Mouse (Mus musculus) embryonic facial prominence, embryonic 14.5 days (tissue): ENCODE data around the gene Frmd4a. TPM values are rescaled to one million over a fixed set of nuclear protein-coding genes. Genes with fewer than 3 reads are reported as not detected.

ENCODE experiments used
- ATAC-seq: fragments of 200-750 bp; cut with Nextera tagmentation; 2 replicates; pipeline ENCODE4 v1.8.0; 2017; ENCODE audit warnings: low read depth, moderate number of reproducible peaks, moderate TSS enrichment
- DNase-seq: peaks from one replicate; pipeline ENCODE4 v3.0.0-alpha.2; 2015; ENCODE audit warnings: low spot score
- H3K27ac ChIP-seq: fragments of 300-500 bp; sonication (generic); replicated peaks from 2 replicates; pipeline ENCODE4 v1.5.1; 2014; ENCODE audit warnings: low read depth, mild to moderate bottlenecking, low read length, moderate library complexity
- H3K27me3 ChIP-seq: fragments of 300-500 bp; sonication (generic); replicated peaks from 2 replicates; pipeline ENCODE4 v1.6.1; 2014; ENCODE audit warnings: low read length; ENCODE audit not compliant: control insufficient read depth, insufficient read depth
- H3K36me3 ChIP-seq: fragments of 300-500 bp; sonication (generic); 2 replicates; pipeline ENCODE4 v1.6.1; 2014; ENCODE audit warnings: low read length, mixed read lengths; ENCODE audit not compliant: control insufficient read depth, insufficient read depth
- H3K4me1 ChIP-seq: fragments of 300-500 bp; sonication (generic); 2 replicates; pipeline ENCODE4 v1.6.1; 2014; ENCODE audit warnings: antibody characterized with exemption, low read length; ENCODE audit not compliant: control insufficient read depth, insufficient read depth
- H3K4me2 ChIP-seq: fragments of 300-500 bp; sonication (generic); 2 replicates; pipeline ENCODE4 v1.6.1; 2014; ENCODE audit warnings: low read depth, mild to moderate bottlenecking, low read length, moderate library complexity, mixed read lengths
- H3K4me3 ChIP-seq: fragments of 300-500 bp; sonication (generic); 2 replicates; pipeline ENCODE4 v1.5.1; 2014; ENCODE audit warnings: low read depth, mild to moderate bottlenecking, low read length
- H3K9ac ChIP-seq: fragments of 300-500 bp; sonication (generic); 2 replicates; pipeline ENCODE4 v1.6.1; 2014; ENCODE audit warnings: low read depth, mild to moderate bottlenecking, low read length, moderate library complexity, mixed read lengths
- H3K9me3 ChIP-seq: fragments of 300-500 bp; sonication (generic); 2 replicates; pipeline ENCODE4 v1.6.1; 2016; ENCODE audit warnings: low read length; ENCODE audit not compliant: control insufficient read depth
- WGBS: fragments of 180-500 bp; shearing (Covaris S2); extraction: QIAGEN DNeasy Blood & Tissue Kit; methylation state at CpG from one replicate; pipeline ENCODE4 v1.1.7; 2014; 5-methylcytosine and 5-hydroxymethylcytosine counted together
- polyA plus RNA-seq: library from polyadenylated mRNA; unstranded; fragments of >200 nt; fragmentation: Nextera tagmentation; extraction: Ambion mirVana; gene quantifications from 2 replicates; pipeline ENCODE4 v1.2.1, GENCODE M21; 2014

Frmd4a gene
- polyA plus RNA-seq, 1 experiment from 2014 or later, result 27.2 TPM

- WGBS, result 8% methylated on average over 1 of the region's 1 CpGs
- Histone ChIP-seq H3K9me3 (no peaks in the 10 kb centered on the region), H3K9ac (no peak overlapping the region), H3K36me3 (peaks cover 42% of the 10 kb centered on the region), H3K4me3 (no peak overlapping the region), H3K4me2 (no peak overlapping the region), H3K27ac (no peak overlapping the region), H3K4me1 (peaks cover 6% of the 10 kb centered on the region; the same call in 1 of the 2 replicates), H3K27me3 (no peaks in the 10 kb centered on the region)
- ATAC-seq (peak; percentile 41; the same call in 1 of the 2 replicates), DNase-seq (peak; percentile 84)
These were observed 481.7 kb downstream of the Frmd4a start for GRCm38 (mm10) chr2:4499257-4499656.

GRCm38 (mm10) chr2:4499916-4500315 is 482.4 kb downstream of the Frmd4a start:
- ATAC-seq, result no peak
- Histone ChIP-seq H3K9me3 (no peaks in the 10 kb centered on the region), H3K4me1 (peaks cover 6% of the 10 kb centered on the region; the same call in 1 of the 2 replicates), H3K36me3 (peaks cover 48% of the 10 kb centered on the region), H3K27ac (no peak overlapping the region), H3K27me3 (no peaks in the 10 kb centered on the region), H3K4me3 (no peak overlapping the region), H3K9ac (no peak overlapping the region), H3K4me2 (no peak overlapping the region)
- DNase-seq, result no peak
- 89% methylated on average over 9 of the region's 9 CpGs for WGBS

GRCm38 (mm10) chr2:4501257-4502027 is 483.9 kb downstream of the Frmd4a start:
- Histone ChIP-seq H3K27ac (no peak overlapping the region), H3K4me3 (no peak overlapping the region), H3K4me2 (no peak overlapping the region), H3K9me3 (no peaks in the 10 kb centered on the region), H3K9ac (peak overlapping the region; percentile 25; the same call in 1 of the 2 replicates), H3K27me3 (no peaks in the 10 kb centered on the region), H3K36me3 (peaks cover 37% of the 10 kb centered on the region), H3K4me1 (peaks cover 6% of the 10 kb centered on the region; the same call in 1 of the 2 replicates)
- ATAC-seq, result no peak; the same call in 1 of the 2 replicates
- 61% methylated on average over 15 of the region's 15 CpGs for WGBS
- peak; percentile 43 for DNase-seq

- no peak overlapping the region for H3K27ac ChIP-seq
- H3K4me1 ChIP-seq, result peaks cover 6% of the 10 kb centered on the region; the same call in 1 of the 2 replicates
- no peak for ATAC-seq
- DNase-seq, result no peak
- peaks cover 24% of the 10 kb centered on the region; the same call in 1 of the 2 replicates for H3K36me3 ChIP-seq
- no peak overlapping the region for H3K9ac ChIP-seq
- 87% methylated on average over 10 of the region's 10 CpGs for WGBS
- H3K4me2 ChIP-seq, result no peak overlapping the region
- no peaks in the 10 kb centered on the region for H3K27me3 ChIP-seq
- H3K4me3 ChIP-seq, result no peak overlapping the region
- H3K9me3 ChIP-seq, result no peaks in the 10 kb centered on the region
These were observed 486.9 kb downstream of the Frmd4a start for GRCm38 (mm10) chr2:4504413-4504812.

GRCm38 (mm10) chr2:4505695-4506094 is 488.2 kb downstream of the Frmd4a start:
- Histone ChIP-seq H3K27ac (no peak overlapping the region), H3K4me2 (no peak overlapping the region), H3K27me3 (no peaks in the 10 kb centered on the region), H3K9me3 (no peaks in the 10 kb centered on the region), H3K36me3 (peaks cover 14% of the 10 kb centered on the region; the same call in 1 of the 2 replicates), H3K9ac (no peak overlapping the region), H3K4me1 (peaks cover 6% of the 10 kb centered on the region; the same call in 1 of the 2 replicates), H3K4me3 (no peak overlapping the region)
- ATAC-seq (no peak), DNase-seq (no peak)
- WGBS, result 80% methylated on average over 4 of the region's 4 CpGs

- Histone ChIP-seq H3K27ac (no peak overlapping the region), H3K36me3 (0 out of 2 replicates have a peak, but pooled peaks cover 12% of the 10 kb centered on the region), H3K9ac (no peak overlapping the region), H3K4me3 (no peak overlapping the region), H3K27me3 (no peaks in the 10 kb centered on the region), H3K9me3 (no peaks in the 10 kb centered on the region), H3K4me2 (no peak overlapping the region), H3K4me1 (no peaks in the 10 kb centered on the region)
- DNase-seq (no peak), ATAC-seq (no peak)
- 94% methylated on average over 9 of the region's 9 CpGs for WGBS
These were observed 489.1 kb downstream of the Frmd4a start for GRCm38 (mm10) chr2:4506659-4507058.

- WGBS, result 73% methylated on average over 13 of the region's 13 CpGs
- H3K9me3 ChIP-seq, result no peaks in the 10 kb centered on the region
- no peaks in the 10 kb centered on the region for H3K27me3 ChIP-seq
- H3K4me1 ChIP-seq, result no peaks in the 10 kb centered on the region
- peak overlapping the region; percentile 19; the same call in 1 of the 2 replicates for H3K27ac ChIP-seq
- ATAC-seq, result peak; percentile 4; the same call in 1 of the 2 replicates
- no peak overlapping the region for H3K4me3 ChIP-seq
- H3K9ac ChIP-seq, result no peak overlapping the region
- DNase-seq, result peak; percentile 38
- H3K4me2 ChIP-seq, result no peak overlapping the region
- 0 out of 2 replicates have a peak, but pooled peaks cover 12% of the 10 kb centered on the region for H3K36me3 ChIP-seq
These were observed 490.5 kb downstream of the Frmd4a start for GRCm38 (mm10) chr2:4507887-4508615.

GRCm38 (mm10) chr2:4508959-4509615 is 491.6 kb downstream of the Frmd4a start:
- DNase-seq, result no peak
- Histone ChIP-seq H3K4me1 (no peaks in the 10 kb centered on the region), H3K27ac (peak overlapping the region; percentile 19; the same call in 1 of the 2 replicates), H3K4me3 (no peak overlapping the region), H3K9me3 (no peaks in the 10 kb centered on the region), H3K36me3 (peaks cover 17% of the 10 kb centered on the region; the same call in 1 of the 2 replicates), H3K27me3 (no peaks in the 10 kb centered on the region), H3K9ac (no peak overlapping the region), H3K4me2 (no peak overlapping the region)
- WGBS, result 74% methylated on average over 10 of the region's 10 CpGs
- no peak for ATAC-seq
